Mouse (Mus musculus) regulatory T cell (primary cell): ENCODE results near the gene Tmem200c.

Experiments used
- in situ Hi-C: fragments of 300-600 bp; cut with MboI, MseI; formaldehyde crosslinking; loops from one replicate; pipeline ENCODE4 v1.15.1; 2025; ENCODE audit warnings: high pct_unique_total_duplicates

Gene Tmem200c

DNA sequence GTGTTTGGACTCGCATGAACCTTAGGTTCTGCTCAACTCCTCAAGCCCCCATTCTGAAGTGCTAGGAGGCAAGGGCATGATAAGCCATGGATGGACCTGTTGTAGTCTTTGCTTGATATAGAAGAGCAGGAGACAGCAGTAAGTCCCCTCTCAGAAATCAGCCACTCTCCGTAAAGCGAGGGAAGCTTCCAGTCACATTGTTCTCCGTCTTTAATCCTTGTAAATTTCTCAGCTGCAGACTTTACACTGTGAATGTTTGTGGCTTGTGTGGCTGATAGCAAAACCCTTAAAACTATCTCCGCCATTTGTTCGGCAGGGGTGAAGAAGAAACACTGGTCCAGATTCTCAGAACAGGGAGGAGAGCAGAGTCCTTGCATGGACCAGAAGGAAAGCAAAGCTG, at the start of gene Tmem200c:
Gene Tmem200c (plus strand): TSS at position 301 of the 400 bp plus-strand sequence.
- in situ Hi-C loops, result loop anchor here (10.0 kb wide), 1 partner anchor 58 kb away; no protein-coding TSS in a partner anchor

DNA sequence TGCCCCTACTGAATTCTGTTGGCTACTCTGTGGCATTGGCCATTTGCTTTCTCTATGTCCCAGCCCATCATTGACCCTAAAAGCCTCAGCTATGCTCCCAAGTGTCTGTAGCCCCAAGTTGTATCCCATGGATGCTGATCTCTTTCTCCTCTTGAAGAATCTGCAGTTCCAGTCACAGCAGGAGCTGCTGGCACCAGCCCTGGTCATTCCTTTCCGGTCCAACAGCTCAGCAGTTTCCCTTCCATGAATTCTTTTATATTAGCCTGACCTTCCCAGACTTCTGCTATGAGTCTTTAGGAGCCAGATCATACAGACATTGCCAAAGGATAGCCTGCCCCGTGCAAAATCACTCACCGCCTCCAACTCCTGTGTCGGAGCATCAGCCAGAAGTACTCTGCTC, 32.7 kb upstream of the Tmem200c start:
- in situ Hi-C loops, result no loop called here

DNA sequence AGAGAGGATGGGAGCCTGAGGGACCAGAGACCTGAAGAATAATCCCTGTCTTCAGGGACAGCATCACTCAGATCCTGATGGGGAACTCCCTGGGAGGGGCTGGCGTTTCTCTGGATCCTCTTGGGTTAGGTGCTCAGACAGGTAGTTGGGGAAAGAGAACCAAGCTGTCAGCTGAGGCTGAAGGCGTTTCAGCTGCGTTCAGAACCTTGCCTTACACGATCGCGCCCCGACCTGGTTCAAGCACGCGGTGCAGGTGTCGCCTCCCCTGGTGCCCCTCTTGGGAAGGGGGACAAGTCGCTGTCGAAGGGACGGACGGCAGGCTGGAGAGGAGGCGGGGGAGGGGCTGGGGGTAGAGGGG, 10.2 kb downstream of the Tmem200c start:
- in situ Hi-C loops, result no loop called here

DNA sequence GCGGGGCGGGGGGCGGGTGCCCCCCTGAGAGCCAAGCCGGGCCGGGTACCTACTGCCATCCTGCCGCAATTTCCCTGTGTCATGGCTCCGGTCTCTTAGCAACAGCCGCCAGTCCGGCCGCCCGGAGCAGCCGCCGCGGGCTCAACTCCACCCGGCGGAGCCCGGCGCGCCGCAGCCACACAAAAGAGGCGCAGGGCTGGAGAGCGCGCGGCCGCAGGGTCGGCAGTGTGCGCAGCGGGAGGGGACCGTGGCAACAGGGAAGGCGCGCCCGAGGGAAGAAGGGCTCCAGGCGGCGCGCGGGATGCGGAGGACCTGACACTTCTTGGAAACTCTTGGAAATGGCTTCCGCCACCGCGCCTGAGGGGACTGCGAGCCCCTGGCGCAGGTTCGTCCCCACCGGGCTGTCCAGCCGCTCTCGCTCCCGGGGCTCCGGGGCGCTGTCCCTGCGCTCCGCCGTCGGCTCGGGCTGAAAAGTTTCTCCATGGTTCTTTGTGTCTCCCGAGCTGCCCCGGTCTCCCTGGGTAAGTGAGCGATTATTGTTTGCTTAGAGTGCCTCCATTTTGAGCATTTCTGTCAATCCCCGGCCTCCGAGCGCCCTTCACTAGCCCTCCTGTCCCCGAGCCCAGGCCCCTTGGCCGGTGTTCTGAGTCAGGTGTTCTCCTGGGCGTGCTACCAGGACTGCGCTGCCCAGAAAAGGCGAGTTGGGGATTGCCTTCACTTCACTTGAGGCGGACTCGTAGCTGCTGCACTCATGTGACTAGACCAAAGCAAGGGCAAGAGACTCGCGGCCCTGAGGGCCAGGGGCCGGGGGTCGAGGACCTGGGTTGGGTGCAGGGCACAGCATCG, 10.8 kb downstream of the Tmem200c start:
- in situ Hi-C loops, result no loop called here

DNA sequence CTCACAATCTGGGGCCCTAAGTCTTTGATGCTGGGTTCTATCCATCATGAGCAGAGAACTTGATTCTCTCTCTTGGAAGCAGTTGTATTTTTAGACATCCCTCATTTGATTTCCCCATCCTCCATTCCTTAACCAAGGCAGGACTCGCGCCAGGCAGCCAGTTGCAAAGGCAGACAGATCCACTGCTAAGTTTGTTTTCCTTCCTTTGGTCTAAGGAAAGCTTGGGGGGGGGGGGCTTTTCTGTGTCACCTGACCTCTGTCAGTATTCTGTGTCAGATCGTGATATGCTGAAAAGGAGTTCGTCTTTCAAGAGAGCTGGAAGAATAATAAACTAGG, 11.4 kb downstream of the Tmem200c start:
- in situ Hi-C loops, result no loop called here

DNA sequence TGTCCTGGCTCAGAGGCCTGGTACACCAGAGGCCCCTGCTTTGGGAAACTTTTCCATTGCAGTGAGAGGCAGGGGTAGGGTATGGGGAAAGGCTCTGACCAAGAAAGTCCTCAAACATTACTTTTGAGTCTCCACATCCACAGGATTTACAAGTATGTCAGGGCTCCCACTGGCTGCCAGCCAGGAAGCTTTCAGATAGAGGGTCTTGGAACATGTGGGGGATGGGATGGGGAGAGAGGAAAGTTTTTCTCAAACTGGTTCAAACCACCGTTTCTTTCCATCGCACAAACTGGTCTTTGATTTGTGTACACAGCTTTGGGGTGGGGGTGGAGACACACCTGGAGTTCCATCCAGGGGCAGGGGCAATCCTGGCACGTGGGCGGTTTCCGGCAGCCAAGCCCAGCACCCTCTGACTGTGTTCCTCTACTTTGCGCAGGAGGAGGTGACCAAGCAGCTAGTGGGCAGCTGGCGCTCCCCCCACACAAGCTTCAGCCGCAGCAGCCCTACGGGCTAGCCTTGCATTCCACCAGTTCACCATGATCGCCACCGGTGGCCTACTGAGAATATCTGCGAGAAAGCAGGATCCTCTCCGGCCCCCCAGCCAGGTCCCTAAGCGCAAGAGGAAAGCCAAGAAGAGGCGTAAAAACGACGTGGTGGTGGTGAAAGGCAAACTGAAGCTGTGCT, 13.6 kb downstream of the Tmem200c start:
- in situ Hi-C loops, result no loop called here

DNA sequence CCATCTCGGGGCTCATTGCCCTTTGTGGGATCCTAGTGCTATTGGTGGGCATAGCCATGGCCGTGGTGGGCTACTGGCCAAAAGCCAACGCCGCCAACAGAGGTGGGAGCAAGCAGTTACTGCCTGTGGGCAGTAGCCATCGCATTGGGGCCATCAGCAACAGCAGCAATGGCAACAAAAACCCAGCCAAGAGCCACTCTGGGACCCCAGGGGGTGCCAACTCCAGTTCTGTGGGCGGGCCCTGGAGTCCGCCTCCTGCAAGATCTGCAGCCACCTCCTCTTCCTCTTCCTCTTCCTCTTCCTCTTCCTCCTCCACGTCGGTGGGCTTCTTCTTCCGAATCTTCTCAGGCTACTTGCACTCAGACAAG, 14.1 kb downstream of the Tmem200c start:
- in situ Hi-C loops, result no loop called here

DNA sequence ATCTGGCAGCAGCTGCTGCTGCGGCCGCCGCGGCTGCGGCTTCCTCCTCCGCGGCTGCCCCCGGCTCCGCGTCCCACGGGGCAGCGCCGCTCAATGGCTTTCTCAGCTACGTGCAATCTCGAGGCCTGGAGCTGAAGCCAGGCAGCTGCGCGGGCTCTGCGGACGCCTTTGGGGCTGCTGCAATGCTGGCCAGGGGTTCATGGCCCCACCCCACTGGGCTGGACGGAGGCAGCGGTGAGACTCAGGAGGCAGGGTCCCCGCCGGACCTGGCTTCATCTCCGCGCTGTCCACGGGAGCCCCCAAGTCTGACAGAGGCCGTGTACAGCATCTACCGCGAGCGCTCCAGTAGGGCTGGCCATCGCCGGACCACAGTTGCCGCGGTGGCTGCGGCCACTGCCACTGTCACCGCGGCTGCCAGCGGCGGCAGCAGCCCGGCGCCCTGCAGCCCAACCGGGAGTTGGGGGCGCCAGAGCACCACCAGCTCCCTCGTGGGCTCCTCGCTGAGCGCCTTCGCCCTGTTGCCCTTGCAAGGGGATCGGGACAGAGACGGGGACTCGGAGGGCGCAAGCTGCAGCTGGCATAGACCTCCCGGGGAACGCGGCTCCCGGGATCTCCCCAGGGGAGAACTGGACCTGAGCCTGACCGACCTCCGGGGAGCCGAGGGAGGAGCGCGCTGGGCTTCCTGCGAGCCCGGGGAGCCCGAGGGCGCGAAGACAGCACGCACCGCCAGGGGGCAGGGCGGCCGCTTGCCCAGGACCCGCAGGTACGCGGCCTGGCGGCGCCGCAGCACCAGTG, 14.9 kb downstream of the Tmem200c start:
- in situ Hi-C loops, result no loop called here

DNA sequence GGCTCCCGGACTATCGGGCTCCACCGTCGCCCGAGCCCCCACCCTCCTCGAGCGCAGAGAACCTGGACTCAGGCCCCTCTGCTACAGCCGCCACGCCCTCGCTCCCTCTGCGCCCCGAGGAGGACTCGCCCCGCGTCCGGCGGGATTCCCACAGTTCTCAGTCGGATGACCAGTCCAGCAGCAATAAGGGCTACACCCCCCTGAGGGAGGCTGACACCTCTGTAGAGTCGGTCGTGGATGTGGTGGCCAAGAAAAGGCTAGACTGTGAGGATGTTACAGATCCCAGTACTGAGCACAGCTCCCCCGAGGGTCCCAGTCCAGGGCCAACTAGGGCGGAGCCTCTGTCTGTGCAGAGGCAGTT, 15.4 kb downstream of the Tmem200c start:
- in situ Hi-C loops, result no loop called here

DNA sequence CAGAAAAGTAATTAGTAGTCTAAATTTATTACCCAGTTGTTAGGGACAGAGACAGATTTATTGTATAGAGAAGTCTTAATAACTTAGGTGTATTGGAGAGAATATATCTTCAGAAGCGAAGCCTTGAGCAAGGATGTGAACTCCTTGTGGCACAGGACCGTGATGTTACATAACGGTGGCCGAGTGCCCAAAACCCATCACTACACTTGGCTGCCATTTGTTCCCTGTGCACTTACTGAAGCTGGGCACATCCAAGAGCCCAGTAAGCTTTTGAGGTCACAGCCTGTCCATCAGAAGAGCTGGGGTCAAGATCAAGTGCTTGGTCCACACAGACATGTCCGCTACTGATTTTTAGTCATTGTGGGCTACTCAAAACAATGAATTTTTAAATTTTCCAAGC, 19.5 kb downstream of the Tmem200c start:
- in situ Hi-C loops, result no loop called here

DNA sequence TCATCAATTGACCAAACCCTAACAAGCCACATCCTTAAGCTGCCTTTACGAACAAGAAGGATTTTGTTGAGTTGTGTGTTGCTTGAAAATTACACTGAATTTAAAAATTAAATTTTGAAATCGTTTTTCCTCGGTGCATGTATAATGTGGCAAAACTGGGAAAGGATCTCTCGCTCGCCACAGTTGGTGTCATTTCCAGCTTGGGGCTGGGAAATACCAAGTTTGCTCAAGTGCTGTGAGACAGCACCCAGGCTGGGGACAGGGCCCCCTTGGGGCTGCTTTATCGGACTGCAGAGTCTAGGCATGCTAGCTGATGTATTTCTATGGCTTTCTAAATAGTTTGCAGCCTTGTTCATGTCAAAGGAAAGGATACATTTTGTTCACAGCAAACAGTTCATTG, 22.3 kb downstream of the Tmem200c start:
- in situ Hi-C loops, result no loop called here

DNA sequence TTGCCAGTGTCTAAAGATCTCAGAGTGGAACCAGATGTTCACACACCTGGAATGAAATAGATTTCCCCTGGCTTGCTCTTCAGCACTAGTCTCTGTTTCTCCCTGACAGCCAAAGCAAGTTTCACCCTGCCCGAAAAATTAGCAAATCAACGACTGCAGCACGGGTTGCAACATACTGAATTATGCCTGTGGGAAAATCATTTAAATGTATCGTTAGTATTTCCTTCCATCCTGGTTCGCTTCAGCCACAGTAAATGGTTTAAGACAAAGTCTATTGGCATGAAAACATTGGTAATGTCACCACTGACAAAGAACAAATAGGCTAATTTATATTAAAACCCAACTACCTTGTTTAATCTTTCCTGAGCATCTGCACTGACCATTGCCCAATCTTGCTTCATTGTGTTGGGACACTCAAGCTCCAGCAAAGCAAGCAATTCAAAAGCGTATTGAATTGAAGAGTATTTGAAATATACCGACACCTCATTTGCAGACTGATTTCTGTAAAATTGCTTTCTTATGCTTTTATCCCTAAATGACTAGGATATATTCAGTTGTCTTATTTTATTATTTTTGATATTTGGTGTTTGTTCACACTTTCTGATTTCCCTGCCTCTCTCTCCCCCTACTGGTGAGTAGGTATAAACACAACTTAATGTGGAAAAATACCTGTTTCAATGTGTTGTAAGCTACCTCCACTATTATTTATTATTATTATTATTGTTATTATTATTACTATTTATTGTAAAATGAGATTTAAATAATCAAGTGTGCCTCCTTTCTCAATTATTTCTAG, 25.9 kb downstream of the Tmem200c start:
- in situ Hi-C loops, result no loop called here

DNA sequence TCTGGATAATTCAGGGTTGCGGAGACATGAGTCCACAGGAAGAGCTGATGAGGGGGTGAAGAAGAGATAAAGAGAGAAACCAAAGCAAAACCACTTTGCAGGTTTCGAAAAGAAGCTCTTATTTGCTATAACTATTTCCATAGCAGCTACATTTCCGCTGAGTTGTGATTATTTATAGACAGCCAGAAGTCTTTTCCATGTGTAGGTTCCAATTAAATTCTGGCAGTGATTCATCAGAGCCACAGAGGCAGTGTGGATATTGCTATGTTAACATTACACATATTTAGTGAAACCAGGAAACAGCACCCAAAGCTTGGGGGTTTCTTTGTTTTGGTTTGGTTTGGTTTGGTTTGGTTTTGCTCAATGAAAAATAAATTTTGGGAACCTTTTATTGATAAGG, 37.8 kb downstream of the Tmem200c start:
- in situ Hi-C loops, result no loop called here

DNA sequence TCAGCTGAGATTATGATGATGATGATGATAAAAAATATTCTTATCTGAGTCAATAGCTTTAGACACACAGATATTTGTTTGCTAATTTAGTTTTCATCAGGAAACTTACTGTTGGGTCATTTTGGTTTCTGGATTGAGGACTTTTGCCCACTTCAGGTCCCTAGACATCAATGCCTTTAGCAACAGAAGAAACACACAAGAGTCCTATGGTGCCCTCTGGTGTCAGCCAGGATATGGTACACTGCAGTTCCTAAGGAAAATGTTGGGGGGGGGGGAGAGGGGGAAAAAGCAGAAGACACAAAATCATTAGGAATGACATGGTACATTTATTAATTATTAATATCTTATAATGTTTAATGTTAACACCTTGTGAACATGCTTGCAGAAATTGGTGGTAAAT, 42.0 kb downstream of the Tmem200c start:
- in situ Hi-C loops, result no loop called here

DNA sequence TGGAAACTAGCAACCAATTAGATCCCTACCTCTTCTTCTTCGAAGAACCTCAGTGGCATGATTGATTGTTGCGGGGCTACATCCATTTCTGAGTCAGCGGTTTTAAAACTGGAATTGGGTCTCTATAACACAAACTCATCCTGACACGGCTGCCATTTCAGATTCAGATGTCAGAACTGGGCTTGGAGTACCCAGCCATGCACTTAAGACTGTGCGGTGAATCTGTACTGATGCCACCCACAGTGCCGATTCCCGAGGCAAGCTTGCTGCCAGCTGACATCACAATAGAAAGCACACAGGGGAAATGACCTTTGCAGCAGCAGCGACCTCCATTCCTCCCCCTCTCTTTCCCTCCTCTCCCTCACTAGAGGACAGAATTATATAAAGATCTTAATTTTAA, 47.6 kb downstream of the Tmem200c start:
- in situ Hi-C loops, result no loop called here

DNA sequence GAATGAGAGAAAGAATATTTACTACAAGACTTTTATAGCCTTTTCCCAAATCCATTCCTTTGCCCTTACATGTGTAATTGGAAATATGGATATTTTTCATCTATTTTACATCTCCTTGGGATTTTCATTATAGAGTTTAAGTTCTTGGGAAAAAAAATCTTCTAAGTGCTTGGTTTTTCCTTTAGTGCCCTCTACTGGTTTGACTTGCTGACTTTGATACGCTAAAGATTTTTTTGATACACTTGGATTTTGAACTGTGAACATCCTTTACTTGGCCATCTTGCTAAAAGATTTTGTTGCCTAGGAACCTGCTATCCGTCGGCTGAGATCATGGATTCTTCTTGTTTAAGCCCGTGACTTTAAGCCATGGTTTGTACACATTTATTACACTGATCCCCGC, 48.8 kb downstream of the Tmem200c start:
- in situ Hi-C loops, result no loop called here

DNA sequence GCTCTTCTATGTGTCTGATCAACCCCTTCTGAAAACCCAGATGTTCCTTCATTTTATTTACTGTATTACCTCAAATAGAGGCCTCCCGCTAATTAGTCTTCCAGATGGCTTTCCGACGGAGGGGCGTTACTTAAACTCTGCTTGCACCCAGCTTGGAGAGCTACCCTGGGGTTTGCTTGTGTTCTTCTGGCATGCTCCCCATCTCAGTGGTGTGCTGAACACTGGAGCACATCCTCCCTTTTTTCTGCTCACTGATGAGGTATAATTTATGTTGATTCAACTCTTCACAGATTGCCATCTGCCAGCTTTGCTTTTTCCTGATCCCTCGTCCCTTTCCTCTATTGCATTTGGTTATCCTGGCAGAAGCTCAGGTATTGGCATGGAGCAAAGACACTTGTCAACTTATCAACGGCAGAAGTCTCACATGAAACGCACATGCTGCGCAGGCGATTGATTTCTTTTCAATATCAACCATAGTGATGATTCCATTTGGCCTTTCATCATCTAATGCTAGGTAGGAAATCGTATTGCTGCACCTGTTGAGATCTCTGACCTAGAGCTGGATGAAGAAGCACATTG, 49.6 kb downstream of the Tmem200c start:
- in situ Hi-C loops, result no loop called here

DNA sequence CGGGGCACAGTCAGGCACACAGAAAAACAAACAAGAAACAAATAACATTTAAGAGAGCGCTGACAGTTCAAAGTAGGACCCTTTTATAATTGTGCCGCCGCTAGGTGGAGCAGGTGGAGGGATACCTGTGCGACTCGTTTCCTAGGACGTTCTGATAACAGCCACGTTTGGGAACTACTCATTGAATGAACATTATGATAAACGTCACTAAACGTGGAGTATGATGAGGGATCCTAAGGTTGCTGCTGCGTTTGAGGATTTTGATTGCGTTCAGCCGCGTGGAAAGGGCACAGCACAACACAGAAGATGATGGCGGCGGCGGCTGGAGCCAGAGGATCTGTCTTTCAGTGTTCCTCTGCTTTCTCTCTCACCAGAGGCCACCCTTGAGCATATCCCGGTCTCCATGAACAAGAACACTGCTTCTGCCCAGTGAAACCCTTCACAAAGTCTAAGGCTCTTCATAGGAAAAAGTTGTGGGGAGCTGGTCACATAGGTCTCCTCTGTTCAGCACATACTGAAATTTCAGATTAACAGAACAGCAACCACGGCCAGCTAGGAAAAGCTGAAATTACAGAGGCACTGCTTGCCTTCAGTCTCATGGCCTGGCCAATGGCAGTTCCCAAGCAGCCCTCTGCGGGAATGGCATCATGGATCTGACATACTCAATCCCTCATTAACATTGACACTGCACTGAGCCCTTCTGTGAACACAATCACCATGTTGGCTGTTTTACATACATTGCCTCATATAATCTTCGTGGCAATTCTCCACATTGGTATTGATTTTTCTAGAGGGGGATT, 55.5 kb downstream of the Tmem200c start:
- in situ Hi-C loops, result loop anchor here (10.0 kb wide), 1 partner anchor 57 kb away; the partner anchor contains the start of gene Tmem200c

DNA sequence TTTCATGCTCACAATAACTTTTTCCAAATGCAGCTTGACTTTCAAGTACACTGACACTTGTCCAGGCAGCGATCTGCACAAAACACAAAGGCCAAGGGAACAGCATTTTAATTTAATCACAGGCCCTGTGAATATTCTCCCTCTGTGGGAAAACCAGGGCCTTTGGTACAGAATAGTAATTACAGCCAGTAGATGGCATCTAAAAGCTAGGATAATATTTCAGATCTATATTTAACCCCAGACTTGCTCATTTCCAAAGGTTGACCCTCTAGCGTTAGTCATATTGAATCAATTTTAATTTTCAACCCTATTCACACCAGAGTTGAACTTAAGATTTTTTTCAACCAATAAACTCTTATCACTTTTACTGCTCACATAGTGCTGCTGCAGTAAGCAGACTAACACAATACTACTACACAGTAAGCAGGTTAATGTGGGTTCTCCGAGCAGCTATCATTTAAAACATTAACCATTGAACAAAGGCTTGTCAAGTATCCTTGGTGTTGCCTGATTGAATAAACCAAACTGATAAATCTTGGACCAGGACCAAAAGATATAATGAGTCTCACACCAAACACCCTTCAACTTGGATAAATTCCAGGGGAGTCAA, 57.2 kb downstream of the Tmem200c start:
- in situ Hi-C loops, result loop anchor here (10.0 kb wide), 1 partner anchor 59 kb away; the partner anchor contains the start of gene Tmem200c

DNA sequence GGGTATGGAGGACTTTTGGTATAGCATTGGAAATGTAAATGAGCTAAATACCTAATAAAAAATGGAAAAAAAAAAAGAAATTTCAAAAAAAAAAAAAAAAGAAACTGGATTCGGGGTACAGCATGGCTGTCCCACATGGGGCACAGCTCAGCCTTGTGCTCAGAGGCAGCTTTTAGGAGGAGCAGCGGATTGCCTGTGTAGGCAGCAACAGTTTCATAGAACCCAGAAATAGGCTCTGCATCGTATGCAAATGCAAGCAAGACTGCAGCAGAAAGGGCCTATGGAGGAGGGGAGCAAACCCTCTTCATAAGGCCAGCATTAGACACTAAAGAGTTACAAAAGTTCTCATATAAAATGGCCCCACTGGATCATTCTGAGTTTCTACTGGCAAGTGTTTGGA, 64.2 kb downstream of the Tmem200c start:
- in situ Hi-C loops, result no loop called here
